In the genomic region with DNA sequence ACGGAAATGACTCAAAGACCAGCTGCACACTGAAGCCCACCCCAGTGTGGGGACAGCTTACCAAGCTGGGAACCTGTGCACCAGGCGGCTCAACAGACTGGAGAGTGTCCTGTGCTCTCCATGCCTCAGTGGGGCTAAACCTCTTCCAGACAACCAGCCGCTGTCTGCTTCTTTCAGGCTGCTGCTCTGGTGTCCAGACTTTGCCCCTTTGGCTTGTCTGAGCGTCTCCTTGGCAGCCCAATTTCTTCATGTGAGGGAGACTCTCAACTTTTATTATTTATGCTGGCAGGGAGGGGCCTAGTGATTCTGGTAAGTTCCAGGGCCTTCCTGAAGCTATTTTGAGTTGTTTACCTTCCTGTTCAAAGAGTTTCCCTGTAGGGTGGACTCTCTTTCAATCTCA, we compare ENCODE assay signal across 27 mouse cellular contexts. TPM values are rescaled to one million over a fixed set of nuclear protein-coding genes. Genes with fewer than 3 reads are reported as not detected.
DNase-seq lines count a peak whose midpoint lies in the region; ATAC-seq and TF ChIP-seq lines count a peak whose summit lies in the region.
"Had no signal": no experiment of that assay in that cellular context is flagged by ENCODE, and none has a peak within 500 bp of the region (broad histone marks: within the 10 kb centered on the region; RNA-seq: fewer than 3 reads in every experiment).

No protein-coding gene starts in this region.

- DNase-seq in kidney, adult 11 months: peak; percentile 22
- peak; percentile 35 to 51 for DNase-seq in kidney, adult 8-10 months
- DNase-seq in kidney, postnatal 4 days: no peak
- DNase-seq in kidney, postnatal 36 days: peak; percentile 46 to 65
- DNase-seq in left cerebral cortex, postnatal 14 days (ENCODE audit: low spot score in 2 of 2): no peak
- DNase-seq in adrenal gland, postnatal 10 days: no peak
- DNase-seq: adrenal gland, adult 2 months; adrenal gland, postnatal 25 days; B cell, adult 2 months; cerebellum, adult 11-12 months; cerebellum, adult 8-10 months; cerebellum, postnatal 10 days; cerebellum, postnatal 36 days; embryo, embryonic 11 days; gastrocnemius, postnatal 25 days; heart, adult 18-20 months; heart, postnatal 10 days; heart, postnatal 36 days had no signal

- H3K4me3 ChIP-seq in kidney, embryonic 15.5 days (replicated peaks): no peak overlapping the region
- H3K4me3 ChIP-seq in E14TG2a.4 (replicated peaks; ENCODE audit: low read length): peak overlapping the region; percentile 88
- H3K4me3 ChIP-seq: heart, embryonic 12.5 days; heart, embryonic 15.5 days; hindbrain, embryonic 10.5 days; hindbrain, embryonic 13.5 days had no signal

- no peak overlapping the region for H3K27ac ChIP-seq in kidney, embryonic 15.5 days
- H3K27ac ChIP-seq: heart, embryonic 15.5 days; hindbrain, embryonic 10.5 days; hindbrain, embryonic 13.5 days had no signal

- no peaks in the 10 kb centered on the region for H3K9me3 ChIP-seq in kidney, embryonic 15.5 days (replicated peaks)
- H3K9me3 ChIP-seq in E14TG2a.4 (ENCODE audit: low read length): peaks cover 7% of the 10 kb centered on the region
- H3K9me3 ChIP-seq: heart, embryonic 12.5 days; heart, embryonic 15.5 days; hindbrain, embryonic 10.5 days; hindbrain, embryonic 13.5 days had no signal

- intact Hi-C loops in left cerebral cortex, postnatal 14 days (cut with DNase I): loop anchor here (10.0 kb wide), 1 partner anchor 281 kb away; no protein-coding TSS in a partner anchor

- WGBS in kidney, embryonic 15.5 days: 86% methylated on average over 4 of the region's 4 CpGs

- H3K4me2 ChIP-seq in kidney, embryonic 15.5 days: no peak overlapping the region
- H3K4me2 ChIP-seq: heart, embryonic 12.5 days; heart, embryonic 15.5 days; hindbrain, embryonic 13.5 days had no signal

- H3K36me3 ChIP-seq in kidney, embryonic 15.5 days: no peaks in the 10 kb centered on the region
- peaks cover 8% of the 10 kb centered on the region; the same call in 1 of the 2 replicates for H3K36me3 ChIP-seq in E14TG2a.4 (ENCODE audit: insufficient read depth, low read length)
- H3K36me3 ChIP-seq: heart, embryonic 12.5 days; heart, embryonic 15.5 days; hindbrain, embryonic 10.5 days; hindbrain, embryonic 13.5 days had no signal

- no peak for TF ChIP-seq CTCF in E14TG2a.4 (conservative IDR thresholded peaks at IDR 0.05; ENCODE audit: low read length)

- no peak overlapping the region for H3K9ac ChIP-seq in kidney, embryonic 15.5 days
- H3K9ac ChIP-seq: heart, embryonic 12.5 days; heart, embryonic 15.5 days; hindbrain, embryonic 13.5 days had no signal

- H3K4me1 ChIP-seq in kidney, embryonic 15.5 days: peaks cover 41% of the 10 kb centered on the region
- H3K4me1 ChIP-seq in E14TG2a.4 (replicated peaks; ENCODE audit: low read depth, low read length): peaks cover 53% of the 10 kb centered on the region

- peaks cover 33% of the 10 kb centered on the region for H3K27me3 ChIP-seq in kidney, embryonic 15.5 days
- H3K27me3 ChIP-seq in E14TG2a.4 (ENCODE audit: insufficient read depth, low read length): no peaks in the 10 kb centered on the region
- H3K27me3 ChIP-seq: CH12.LX had no signal

- no peak for ATAC-seq in kidney, embryonic 15.5 days (replicated peaks; ENCODE audit: low FRiP score)
- ATAC-seq: forebrain, embryonic 14.5 days; hindbrain, embryonic 16.5 days had no signal

RNA-seq across cellular contexts. Expression of a gene that starts 2.4 kb away (rescaled TPM):
- 4.8 and 6.5 TPM in 2 replicates for polyA plus RNA-seq in kidney, embryonic 15.5 days (2015; fragmentation: Nextera tagmentation; extraction: Ambion mirVana)
- 1 to 10 TPM; 3.3 to 3.8 TPM for total RNA-seq in left cerebral cortex, postnatal 14 days (2021)
- total RNA-seq in adrenal gland, postnatal 10 days (2021): 1 to 10 TPM; 1.5 to 3.3 TPM
- total RNA-seq: CH12.LX had no signal

Comparison
In these comparisons a context has a peak if more than half of its experiments do, and no peak if none do; other contexts are left out.
1. DNase-seq: peak in kidney, adult 11 months (single experiment), kidney, adult 8-10 months (2 of 2) and kidney, postnatal 36 days (2 of 2); none in kidney, postnatal 4 days (0 of 2), left cerebral cortex, postnatal 14 days (0 of 2) and adrenal gland, postnatal 10 days (single experiment).